Mouse (Mus musculus) limb, embryonic 14.5 days (tissue): ENCODE data around the gene Tert. TPM values are rescaled to one million over a fixed set of nuclear protein-coding genes. Genes with fewer than 3 reads are reported as not detected.

Experiments used
- ATAC-seq: fragments of 200-750 bp; cut with Nextera tagmentation; 2 replicates; pipeline ENCODE4 v1.8.0; 2017; ENCODE audit warnings: low read depth, moderate number of reproducible peaks, moderate TSS enrichment; ENCODE audit not compliant: low FRiP score
- DNase-seq: peaks from one replicate; pipeline ENCODE4 v3.0.0-alpha.2; 2015; ENCODE audit warnings: low spot score
- H3K27ac ChIP-seq: fragments of 300-500 bp; sonication (generic); replicated peaks from 2 replicates; pipeline ENCODE4 v1.5.1; 2014; ENCODE audit warnings: low read depth, mild to moderate bottlenecking, low read length, moderate library complexity, mixed read lengths
- H3K27me3 ChIP-seq: fragments of 300-500 bp; sonication (generic); 2 replicates; pipeline ENCODE4 v1.6.1; 2014; ENCODE audit warnings: low read length, mixed read lengths; ENCODE audit not compliant: control insufficient read depth, insufficient read depth
- H3K36me3 ChIP-seq: fragments of 300-500 bp; sonication (generic); 2 replicates; pipeline ENCODE4 v1.6.1; 2014; ENCODE audit warnings: mild to moderate bottlenecking, low read length, moderate library complexity, mixed read lengths; ENCODE audit not compliant: control insufficient read depth, insufficient read depth
- H3K4me1 ChIP-seq: fragments of 300-500 bp; sonication (generic); 2 replicates; pipeline ENCODE4 v1.6.1; 2014; ENCODE audit warnings: antibody characterized with exemption, low read length, mixed read lengths; ENCODE audit not compliant: control insufficient read depth, insufficient read depth
- H3K4me2 ChIP-seq: fragments of 300-500 bp; sonication (generic); replicated peaks from 2 replicates; pipeline ENCODE4 v1.6.1; 2014; ENCODE audit warnings: low read depth, mild to moderate bottlenecking, low read length, moderate library complexity; ENCODE audit not compliant: severe bottlenecking
- H3K4me3 ChIP-seq: fragments of 300-500 bp; sonication (generic); replicated peaks from 2 replicates; pipeline ENCODE4 v1.5.1; 2014; ENCODE audit warnings: low read length
- H3K9ac ChIP-seq: fragments of 300-500 bp; sonication (generic); 2 replicates; pipeline ENCODE4 v1.6.1; 2014; ENCODE audit warnings: mild to moderate bottlenecking, low read depth, low read length, moderate library complexity; ENCODE audit not compliant: severe bottlenecking
- H3K9me3 ChIP-seq: fragments of 300-500 bp; sonication (generic); 2 replicates; pipeline ENCODE4 v1.6.1; 2016; ENCODE audit warnings: low read length; ENCODE audit not compliant: control insufficient read depth
- POLR2A ChIP-seq: fragments of 200-500 bp; IDR thresholded peaks from 2 replicates; pipeline ENCODE4 v1.8.0; 2012; ENCODE audit warnings: inconsistent platforms, mild to moderate bottlenecking, moderate library complexity, borderline replicate concordance; ENCODE audit not compliant: insufficient read depth, insufficient read length; ENCODE audit errors: extremely low read depth
- WGBS: fragments of 180-500 bp; shearing (Covaris S2); extraction: QIAGEN DNeasy Blood & Tissue Kit; methylation state at CpG from one replicate; pipeline ENCODE4 v1.1.7; 2014; 5-methylcytosine and 5-hydroxymethylcytosine counted together
- polyA plus RNA-seq, 2 experiments: library from polyadenylated mRNA; depleted of rRNA in 1 of 2; stranded (reverse) in 1 of 2; unstranded in 1 of 2; fragments of >200 nt; fragmentation: Nextera tagmentation in 1 of 2; extraction: Ambion mirVana in 1 of 2; gene quantifications; 2 replicates each; pipeline versions ENCODE4 v1.2.1 to v1.2.3; 2012 to 2014

Gene Tert
- polyA plus RNA-seq, 2 experiments = 3.0 to 19.6 TPM

DNA sequence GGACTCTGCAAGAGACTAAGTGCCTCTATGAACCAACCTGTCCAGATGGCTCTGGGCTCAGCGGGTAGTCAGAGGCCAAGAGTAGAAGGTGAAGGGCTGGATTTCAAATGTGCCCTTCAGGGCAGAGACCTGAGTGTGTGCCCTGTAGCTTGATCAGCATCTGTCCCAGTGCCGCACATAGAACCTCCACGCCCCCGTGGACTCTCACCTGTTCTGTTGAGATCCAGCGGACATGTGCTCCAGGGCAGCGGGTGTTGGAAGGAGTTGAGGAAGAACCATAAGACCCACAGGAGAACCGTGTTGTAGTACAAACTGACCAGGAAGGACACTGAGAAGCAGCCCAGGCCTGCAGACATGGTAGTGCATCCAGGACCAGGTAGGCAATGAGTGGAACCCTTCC, 48.5 kb downstream of the Tert start:
- DNase-seq (no peak), ATAC-seq (no peak)
- no peak for TF ChIP-seq POLR2A
- H3K27me3 ChIP-seq = no peaks in the 10 kb centered on the region
- no peak overlapping the region for H3K9ac ChIP-seq
- no peak overlapping the region for H3K27ac ChIP-seq
- H3K36me3 ChIP-seq = no peaks in the 10 kb centered on the region
- H3K9me3 ChIP-seq = no peaks in the 10 kb centered on the region
- no peak overlapping the region for H3K4me3 ChIP-seq
- no peak overlapping the region for H3K4me2 ChIP-seq
- no peaks in the 10 kb centered on the region for H3K4me1 ChIP-seq
- 91% methylated on average over 7 of the region's 7 CpGs for WGBS

DNA sequence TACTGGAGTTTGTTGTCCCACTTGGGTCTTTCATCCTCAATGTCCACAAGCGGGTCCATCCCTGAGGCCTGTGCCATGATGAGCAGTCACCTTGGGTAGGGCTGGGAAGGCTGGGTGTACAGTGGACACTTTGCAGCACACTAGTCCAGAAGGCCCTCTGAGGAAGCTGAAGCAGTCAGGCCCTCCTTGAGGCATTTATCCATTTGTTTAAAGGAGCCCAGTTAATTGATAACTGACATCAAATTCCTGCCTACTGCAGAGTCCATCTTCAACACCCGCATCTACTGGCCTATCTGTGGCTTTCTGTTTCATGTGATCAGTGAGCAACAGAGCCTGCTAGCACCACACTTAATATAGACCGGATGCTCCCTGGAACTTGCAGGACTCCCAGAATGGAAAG, 51.1 kb downstream of the Tert start, which contains the start of gene Slc6a18:
TSS of gene Slc6a18 (minus strand) at position 171 of the 400 bp plus-strand sequence.
- Histone ChIP-seq H3K27ac (no peak within 1 kb of the TSS), H3K4me2 (no peak within 1 kb of the TSS), H3K36me3 (no peaks in the 10 kb centered on the region), H3K9me3 (no peaks in the 10 kb centered on the region), H3K27me3 (no peaks in the 10 kb centered on the region), H3K4me3 (no peak within 1 kb of the TSS), H3K4me1 (no peaks in the 10 kb centered on the region), H3K9ac (no peak within 1 kb of the TSS)
- whole genome bisulfite sequencing = 91% methylated on average over 3 of the region's 3 CpGs
- no peak for ATAC-seq
- no peak for DNase-seq
- TF ChIP-seq POLR2A = no peak

DNA sequence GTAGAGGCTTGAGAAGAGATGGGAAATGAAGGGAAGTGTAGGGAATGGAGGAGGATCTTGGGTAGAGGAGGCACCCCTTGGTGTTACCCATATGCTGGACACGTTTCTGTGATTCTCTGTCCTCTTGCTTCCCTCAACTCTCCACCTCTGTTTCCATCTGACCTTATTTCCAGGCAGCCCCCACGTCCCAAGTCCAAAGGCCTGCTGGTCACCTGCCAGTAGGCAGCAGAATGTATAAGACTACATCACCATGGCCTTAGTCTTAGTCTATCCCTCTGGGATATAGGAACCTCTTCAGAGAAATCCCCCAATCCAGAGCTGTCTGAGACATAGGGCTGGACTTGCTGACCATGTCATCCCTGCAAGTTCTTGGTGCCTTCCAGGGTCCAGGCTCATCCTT, 52.6 kb downstream of the Tert start:
- Histone ChIP-seq H3K4me1 (no peaks in the 10 kb centered on the region), H3K9me3 (no peaks in the 10 kb centered on the region), H3K27ac (no peak overlapping the region), H3K36me3 (no peaks in the 10 kb centered on the region), H3K4me2 (no peak overlapping the region), H3K4me3 (no peak overlapping the region), H3K27me3 (no peaks in the 10 kb centered on the region), H3K9ac (no peak overlapping the region)
- 36% methylated on average over 2 of the region's 2 CpGs for WGBS
- ATAC-seq (no peak), DNase-seq (no peak)
- no peak for TF ChIP-seq POLR2A

DNA sequence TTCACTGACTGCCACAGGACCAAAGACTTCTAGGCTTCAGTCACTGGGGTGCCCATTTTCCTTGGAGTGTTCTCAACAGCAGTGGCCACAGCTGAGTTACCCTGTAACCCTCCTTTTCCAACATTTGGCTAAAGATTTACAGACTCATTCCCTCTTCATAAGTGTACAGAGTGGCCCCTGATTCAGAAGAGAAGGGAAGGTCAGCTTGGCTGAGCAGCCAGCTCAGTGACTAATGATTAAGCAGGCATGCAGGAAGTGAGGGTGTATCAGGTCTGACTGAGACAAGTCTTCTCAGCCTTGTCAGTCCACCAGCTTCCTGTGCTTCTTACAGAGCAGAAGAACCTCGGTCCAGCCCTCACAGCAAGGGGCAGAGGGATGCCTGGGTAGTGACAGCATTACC, 53.7 kb downstream of the Tert start:
- no peak for ATAC-seq
- Histone ChIP-seq H3K4me2 (no peak overlapping the region), H3K9ac (no peak overlapping the region), H3K4me1 (no peaks in the 10 kb centered on the region), H3K36me3 (no peaks in the 10 kb centered on the region), H3K9me3 (no peaks in the 10 kb centered on the region), H3K27me3 (no peaks in the 10 kb centered on the region), H3K4me3 (no peak overlapping the region), H3K27ac (no peak overlapping the region)
- 50% methylated on average over 1 of the region's 1 CpGs for WGBS
- TF ChIP-seq POLR2A = no peak
- no peak for DNase-seq

DNA sequence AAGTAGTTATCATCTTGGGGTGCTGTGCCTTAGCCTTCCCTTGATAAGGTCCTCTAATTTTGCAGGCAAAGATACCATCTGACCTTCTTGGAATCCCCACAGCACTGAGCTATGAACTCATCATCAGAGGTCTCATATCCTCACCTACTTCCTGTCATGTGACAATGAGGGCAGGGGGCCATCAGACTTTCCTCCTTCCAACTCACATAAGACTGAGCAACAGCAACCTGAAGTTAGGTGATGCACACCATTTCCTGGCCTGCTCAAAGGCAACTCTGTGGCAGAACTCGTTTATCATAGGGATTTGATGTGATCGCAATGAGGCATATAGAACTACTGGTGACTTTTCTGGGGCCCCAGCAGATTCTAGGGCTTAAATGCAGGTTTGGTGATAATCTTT, 55.5 kb downstream of the Tert start:
- Histone ChIP-seq H3K4me3 (no peak overlapping the region), H3K27ac (no peak overlapping the region), H3K27me3 (no peaks in the 10 kb centered on the region), H3K36me3 (no peaks in the 10 kb centered on the region), H3K9me3 (no peaks in the 10 kb centered on the region), H3K4me1 (no peaks in the 10 kb centered on the region), H3K9ac (no peak overlapping the region), H3K4me2 (no peak overlapping the region)
- 90% methylated on average over 2 of the region's 2 CpGs for WGBS
- TF ChIP-seq POLR2A = no peak
- DNase-seq (no peak), ATAC-seq (no peak)

DNA sequence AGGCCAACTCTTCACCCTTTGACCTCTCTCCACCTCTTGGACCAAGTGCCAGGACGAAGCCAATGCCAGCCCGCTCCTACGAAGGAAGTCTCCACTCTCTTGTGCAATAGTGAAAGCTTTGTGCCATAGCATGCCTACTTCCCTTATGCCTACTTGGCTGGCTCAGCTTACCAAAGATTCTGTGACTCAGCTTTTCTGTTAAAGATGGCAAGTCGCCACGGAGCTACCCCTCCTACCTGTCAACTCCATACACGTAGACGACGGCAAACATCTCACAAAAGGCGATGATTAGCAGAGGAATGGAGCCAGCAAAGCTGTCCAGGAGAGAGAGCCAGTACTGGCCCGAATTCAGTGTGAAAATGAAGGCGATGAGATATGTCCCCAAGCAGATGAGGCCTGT, 57.0 kb downstream of the Tert start:
- H3K9ac ChIP-seq = no peak overlapping the region
- H3K4me3 ChIP-seq = no peak overlapping the region
- no peak for DNase-seq
- 86% methylated on average over 11 of the region's 11 CpGs for WGBS
- no peaks in the 10 kb centered on the region for H3K36me3 ChIP-seq
- no peak for ATAC-seq
- no peaks in the 10 kb centered on the region for H3K9me3 ChIP-seq
- H3K27me3 ChIP-seq = no peaks in the 10 kb centered on the region
- no peaks in the 10 kb centered on the region for H3K4me1 ChIP-seq
- no peak for TF ChIP-seq POLR2A
- no peak overlapping the region for H3K4me2 ChIP-seq
- no peak overlapping the region for H3K27ac ChIP-seq
